Mouse (Mus musculus): ENCODE data around the gene Pex5l. TPM values are rescaled to one million over a fixed set of nuclear protein-coding genes. Genes with fewer than 3 reads are reported as not detected.

Gene Pex5l
- total and polyA plus RNA-seq, 3 experiments = not detected

DNA sequence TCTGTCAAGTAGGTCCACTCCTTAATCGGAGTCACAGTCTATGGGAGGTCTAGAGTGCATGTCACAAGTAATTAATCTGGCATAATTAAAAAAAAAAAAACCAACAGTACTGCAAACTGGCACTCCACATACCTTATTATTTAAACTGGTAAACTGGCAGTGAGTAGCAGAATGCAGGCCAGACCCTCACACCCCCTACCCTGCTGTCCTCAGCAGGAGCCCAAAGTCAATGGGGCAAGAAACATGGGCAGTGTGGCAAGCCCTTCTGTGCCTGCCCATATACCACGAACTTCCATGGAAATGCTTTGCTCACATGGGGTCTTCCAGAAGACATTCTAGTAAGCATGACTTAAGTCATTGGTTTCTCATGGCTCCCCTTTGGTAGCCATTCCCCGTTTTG, 63.9 kb downstream of the Pex5l start:
- Histone ChIP-seq H3K36me3 (ENCODE audit: control insufficient read depth in 1 of 2, insufficient read depth in 2 of 2, low read length in 2 of 2) (no peaks in the 10 kb centered on the region), H3K4me1 (ENCODE audit: control insufficient read depth in 1 of 2, insufficient read depth in 2 of 2, low read length in 2 of 2) (no peaks in the 10 kb centered on the region), H3K27me3 (ENCODE audit: control insufficient read depth in 1 of 2, insufficient read depth in 2 of 2, low read length in 2 of 2) (no peaks in the 10 kb centered on the region), H3K9ac (ENCODE audit: control insufficient read depth, low read depth, low read length, poor library complexity, severe bottlenecking) (no peak overlapping the region), H3K4me3 (ENCODE audit: control insufficient read depth in 1 of 2, insufficient read depth in 1 of 2, low read depth in 2 of 2, low read length in 2 of 2) (no peak overlapping the region), H3K27ac (ENCODE audit: control insufficient read depth, low read depth, low read length) (no peak overlapping the region), H3K79me2 (ENCODE audit: control insufficient read depth, insufficient read depth, low read length, poor library complexity) (no peaks in the 10 kb centered on the region), H3K9me3 (replicated peaks; ENCODE audit: insufficient read depth, low read length) (no peaks in the 10 kb centered on the region)
- TF ChIP-seq MAX (IDR thresholded peaks at IDR 0.05; ENCODE audit: low read length) (no peak), ZNF384 (IDR thresholded peaks at IDR 0.05; ENCODE audit: low read depth, low read length) (no peak), NELFE (IDR thresholded peaks at IDR 0.05; ENCODE audit: low read depth, low read length) (no peak), TCF12 (IDR thresholded peaks at IDR 0.05; ENCODE audit: low read depth, low read length) (no peak), RAD21 (IDR thresholded peaks at IDR 0.05; ENCODE audit: low read depth, low read length) (no peak), ZMIZ1 (IDR thresholded peaks at IDR 0.05; ENCODE audit: low read depth, low read length) (no peak), BHLHE40 (IDR thresholded peaks at IDR 0.05; ENCODE audit: borderline replicate concordance, low read depth, low read length) (no peak), MYB (IDR thresholded peaks at IDR 0.05; ENCODE audit: low read depth, low read length) (no peak), ZC3H11A (IDR thresholded peaks at IDR 0.05; ENCODE audit: low read depth, low read length) (no peak), USF1 (IDR thresholded peaks at IDR 0.05; ENCODE audit: low read depth, low read length) (no peak), MAZ (IDR thresholded peaks at IDR 0.05; ENCODE audit: low read depth, low read length) (no peak), EP300 (IDR thresholded peaks at IDR 0.05; ENCODE audit: low read depth in 1 of 2, low read length in 2 of 2) (no peak), JUND (IDR thresholded peaks at IDR 0.05; ENCODE audit: low read depth, low read length) (no peak)
- no peak for DNase-seq (ENCODE audit: low read depth, low spot score)

DNA sequence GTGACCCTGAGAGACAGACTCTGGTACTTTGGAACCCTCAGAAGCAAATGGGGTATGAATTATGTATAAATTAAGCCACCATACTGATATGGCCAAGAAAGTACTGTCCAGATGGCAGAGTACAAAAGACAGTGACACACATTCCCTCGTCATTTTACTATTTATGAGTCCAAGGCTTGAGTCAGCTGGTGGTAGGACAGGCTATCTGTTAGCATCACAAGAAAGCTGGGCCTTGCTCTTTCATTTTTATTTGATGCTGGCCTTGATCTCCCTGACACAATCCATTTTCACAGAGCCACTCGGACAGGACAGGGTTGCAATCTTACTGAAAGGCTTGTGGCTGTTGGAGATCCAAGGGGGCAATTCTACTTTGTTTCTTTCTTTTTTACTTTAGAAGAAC, 67.4 kb downstream of the Pex5l start:
- no peaks in the 10 kb centered on the region for H3K79me2 ChIP-seq (ENCODE audit: control insufficient read depth, insufficient read depth, low read length, poor library complexity)
- no peak for DNase-seq (ENCODE audit: low read depth, low spot score)
- H3K4me1 ChIP-seq (ENCODE audit: control insufficient read depth in 1 of 2, insufficient read depth in 2 of 2, low read length in 2 of 2) = no peaks in the 10 kb centered on the region

More for the DNA sequence above, 67.4 kb downstream of the Pex5l start:
- no peaks in the 10 kb centered on the region for H3K9me3 ChIP-seq (replicated peaks; ENCODE audit: insufficient read depth, low read length)
- H3K27ac ChIP-seq (ENCODE audit: control insufficient read depth, low read depth, low read length) = no peak overlapping the region
- H3K27me3 ChIP-seq (ENCODE audit: control insufficient read depth in 1 of 2, insufficient read depth in 2 of 2, low read length in 2 of 2) = no peaks in the 10 kb centered on the region
- H3K4me3 ChIP-seq (ENCODE audit: control insufficient read depth in 1 of 2, insufficient read depth in 1 of 2, low read depth in 2 of 2, low read length in 2 of 2) = no peak overlapping the region
- TF ChIP-seq POLR2AphosphoS5 (IDR thresholded peaks at IDR 0.05; ENCODE audit: borderline replicate concordance, low read depth, low read length) (no peak), UBTF (IDR thresholded peaks at IDR 0.05; ENCODE audit: borderline replicate concordance, insufficient read depth, low read depth, low read length) (no peak), E2F4 (IDR thresholded peaks at IDR 0.05; ENCODE audit: borderline replicate concordance, low read depth, low read length) (no peak), BHLHE40 (IDR thresholded peaks at IDR 0.05; ENCODE audit: borderline replicate concordance, low read depth, low read length) (no peak), CHD2 (IDR thresholded peaks at IDR 0.05; ENCODE audit: low read length) (no peak)
- no peaks in the 10 kb centered on the region for H3K36me3 ChIP-seq (ENCODE audit: control insufficient read depth in 1 of 2, insufficient read depth in 2 of 2, low read length in 2 of 2)
- H3K9ac ChIP-seq (ENCODE audit: control insufficient read depth, low read depth, low read length, poor library complexity, severe bottlenecking) = no peak overlapping the region
